Mouse (Mus musculus) cerebellum, adult 18-20 months (tissue): ENCODE results near the gene Tspan18.
A peak's percentile ranks its signal among the peaks of the same experiment; 100 is the strongest.

Experiments used
- DNase-seq, 2 experiments: peaks; one replicate each; pipeline ENCODE4 v3.0.0; 2021

The Tspan18 gene

GRCm38 (mm10) chr2:93257634-93258033 lies 76.7 kb downstream of the Tspan18 start:
- no peak for DNase-seq

GRCm38 (mm10) chr2:93256735-93257405 lies 77.4 kb downstream of the Tspan18 start:
- peak in 1 of 2 experiments; percentile 42 for DNase-seq

GRCm38 (mm10) chr2:93252356-93252755 lies 81.9 kb downstream of the Tspan18 start:
- DNase-seq, result peak; percentile 69 to 70

GRCm38 (mm10) chr2:93250611-93251010 lies 83.7 kb downstream of the Tspan18 start:
- no peak for DNase-seq

- no peak for DNase-seq
Observed at GRCm38 (mm10) chr2:93249058-93249457, 85.2 kb downstream of the Tspan18 start.

GRCm38 (mm10) chr2:93244090-93244443 lies 90.2 kb downstream of the Tspan18 start:
- peak; percentile 62 for DNase-seq

- DNase-seq, result peak; percentile 75 to 77
Observed at GRCm38 (mm10) chr2:93243439-93244089, 90.7 kb downstream of the Tspan18 start.

GRCm38 (mm10) chr2:93242166-93242565 lies 92.1 kb downstream of the Tspan18 start:
- DNase-seq, result peak; percentile 75 to 82

- DNase-seq, result no peak
Observed at GRCm38 (mm10) chr2:93238864-93239263, 95.4 kb downstream of the Tspan18 start.

- DNase-seq, result no peak
Observed at GRCm38 (mm10) chr2:93237055-93237454, 97.2 kb downstream of the Tspan18 start.

GRCm38 (mm10) chr2:93232141-93232540 lies 102.2 kb downstream of the Tspan18 start:
- no peak for DNase-seq

GRCm38 (mm10) chr2:93228480-93228824 lies 105.9 kb downstream of the Tspan18 start:
- no peak for DNase-seq

- DNase-seq, result peak; percentile 48 to 50
Observed at GRCm38 (mm10) chr2:93227713-93228479, 106.4 kb downstream of the Tspan18 start.

GRCm38 (mm10) chr2:93226606-93227595 lies 107.4 kb downstream of the Tspan18 start:
- DNase-seq, result peak; percentile 91 to 95

- DNase-seq, result peak; percentile 77 to 81
Observed at GRCm38 (mm10) chr2:93223463-93223862, 110.8 kb downstream of the Tspan18 start.

GRCm38 (mm10) chr2:93220447-93220846 lies 113.9 kb downstream of the Tspan18 start:
- DNase-seq, result no peak

- peak; percentile 52 to 59 for DNase-seq
Observed at GRCm38 (mm10) chr2:93219576-93219975, 114.7 kb downstream of the Tspan18 start.

- peak in 1 of 2 experiments; percentile 48 for DNase-seq
Observed at GRCm38 (mm10) chr2:93218353-93218990, 115.8 kb downstream of the Tspan18 start.

GRCm38 (mm10) chr2:93217015-93217414 lies 117.3 kb downstream of the Tspan18 start:
- peak; percentile 95 to 96 for DNase-seq

- DNase-seq, result peak; percentile 87 to 93
Observed at GRCm38 (mm10) chr2:93215790-93216189, 118.5 kb downstream of the Tspan18 start.

GRCm38 (mm10) chr2:93214192-93214591 lies 120.1 kb downstream of the Tspan18 start:
- DNase-seq, result no peak

GRCm38 (mm10) chr2:93212865-93213264 lies 121.4 kb downstream of the Tspan18 start:
- DNase-seq, result no peak
